Mouse (Mus musculus) megakaryocyte, embryonic 14.5 days (primary cell): ENCODE measurements around the gene Asb13. TPM values are rescaled to one million over a fixed set of nuclear protein-coding genes. Genes with fewer than 3 reads are reported as not detected.

Source experiments
- H3K27me3 ChIP-seq: replicated peaks from 2 replicates; pipeline ENCODE3; 2012; ENCODE audit warnings: inconsistent platforms
- H3K36me3 ChIP-seq: replicated peaks from 2 replicates; pipeline ENCODE3; 2012; ENCODE audit warnings: low read length, inconsistent platforms, mixed read lengths
- H3K4me1 ChIP-seq: 2 replicates; pipeline ENCODE4 v1.6.1; 2012; ENCODE audit warnings: inconsistent platforms
- H3K4me3 ChIP-seq: replicated peaks from 2 replicates; pipeline ENCODE3; 2012; ENCODE audit warnings: moderate library complexity, mild to moderate bottlenecking, inconsistent platforms
- H3K9me3 ChIP-seq: 2 replicates; pipeline ENCODE4 v1.6.1; 2012; ENCODE audit warnings: inconsistent platforms
- FLI1 ChIP-seq: IDR thresholded peaks from 2 replicates; pipeline ENCODE4 v1.6.1; 2012; ENCODE audit warnings: low read length, inconsistent platforms, mixed read lengths
- GATA1 ChIP-seq: IDR thresholded peaks from 3 replicates; pipeline ENCODE4 v1.6.1; 2012; ENCODE audit warnings: mixed read lengths, low read length, inconsistent platforms, borderline replicate concordance
- polyA plus RNA-seq: library from polyadenylated mRNA; stranded (reverse); fragments of >175 nt; gene quantifications from 2 replicates; pipeline ENCODE4 v1.2.3, GENCODE M21; 2012; ENCODE audit warnings: low replicate concordance; ENCODE audit not compliant: insufficient read depth

Gene Asb13
- polyA plus RNA-seq, 1 experiment, result 1.1 TPM

DNA sequence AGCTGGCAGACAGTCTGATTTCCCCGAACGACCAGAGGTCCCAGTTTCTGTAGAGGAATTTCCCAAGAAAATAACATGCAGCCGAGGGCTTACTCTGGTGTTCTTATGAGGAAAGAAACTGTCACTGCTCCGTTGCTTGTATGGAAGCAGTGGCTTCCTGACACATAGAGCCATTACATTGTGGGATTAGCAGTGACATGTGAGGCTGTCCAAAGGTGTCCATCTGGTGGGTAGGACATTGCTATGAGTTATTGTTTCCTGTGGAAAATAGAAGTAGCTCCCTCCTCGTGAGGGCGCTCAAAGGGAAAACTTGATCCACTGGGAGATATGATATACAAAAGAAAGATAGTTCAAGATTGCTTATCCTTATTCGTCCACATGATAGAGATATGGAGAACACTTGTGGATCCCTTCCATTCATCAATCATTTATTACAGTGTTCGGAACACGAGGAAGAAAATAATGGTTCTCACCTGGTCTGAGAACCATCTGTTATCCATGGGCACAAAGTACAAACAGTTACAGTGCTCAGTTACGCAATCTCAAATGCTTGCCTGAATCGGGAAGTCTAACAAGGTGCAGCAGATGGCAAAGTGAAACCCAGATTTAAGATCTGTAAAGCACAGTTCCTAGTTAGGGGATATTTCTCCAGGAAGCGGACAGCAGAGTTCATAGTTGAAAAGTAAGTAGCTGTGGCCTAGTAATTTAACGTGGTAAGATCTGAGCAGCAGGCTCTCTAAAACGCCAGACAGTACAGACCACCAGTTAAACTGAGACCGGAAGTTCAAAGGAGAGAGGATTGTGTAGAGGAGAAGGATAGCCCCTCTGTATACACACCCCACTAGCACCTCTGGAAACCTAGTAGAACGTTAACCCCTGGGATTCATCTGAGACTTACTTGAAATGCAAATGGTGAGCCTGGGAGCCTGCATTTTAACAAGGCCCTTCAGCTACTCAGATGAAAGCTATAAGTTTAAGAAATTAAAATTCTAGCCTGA lies 25.6 kb downstream of the Asb13 start:
- H3K9me3 ChIP-seq, result 0 out of 2 replicates have a peak, but pooled peaks cover 3% of the 10 kb centered on the region
- no peak for TF ChIP-seq FLI1
- no peak for TF ChIP-seq GATA1

DNA sequence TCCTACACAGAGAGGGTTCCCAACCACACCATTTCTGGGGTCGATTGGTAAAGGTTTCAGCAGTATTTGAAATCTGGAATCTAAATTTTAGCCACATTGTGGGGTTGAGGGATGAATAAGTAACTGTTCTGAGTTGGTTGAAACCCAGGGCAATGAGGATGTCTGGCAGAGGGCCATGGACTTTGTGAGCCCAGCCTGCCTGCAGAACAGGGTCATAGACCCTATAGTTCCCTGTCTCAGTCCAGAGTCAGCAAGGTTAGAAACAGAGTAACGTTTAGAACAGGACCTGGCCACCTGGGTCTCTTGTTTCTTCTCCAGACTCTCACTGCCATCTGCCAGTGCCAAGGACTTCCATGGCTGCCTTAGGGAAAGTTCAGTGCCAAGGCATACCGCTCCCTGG lies 30.4 kb downstream of the Asb13 start:
- H3K36me3 ChIP-seq, result no peaks in the 10 kb centered on the region
- no peak overlapping the region for H3K4me3 ChIP-seq
- H3K4me1 ChIP-seq, result no peaks in the 10 kb centered on the region
- TF ChIP-seq FLI1 (no peak), GATA1 (no peak)
- H3K27me3 ChIP-seq, result peaks cover 11% of the 10 kb centered on the region
- H3K9me3 ChIP-seq, result no peaks in the 10 kb centered on the region

More for the DNA sequence above, 25.6 kb downstream of the Asb13 start:
- H3K4me1 ChIP-seq, result no peaks in the 10 kb centered on the region
- peaks cover 9% of the 10 kb centered on the region for H3K27me3 ChIP-seq
- H3K4me3 ChIP-seq, result no peak overlapping the region
- no peaks in the 10 kb centered on the region for H3K36me3 ChIP-seq

DNA sequence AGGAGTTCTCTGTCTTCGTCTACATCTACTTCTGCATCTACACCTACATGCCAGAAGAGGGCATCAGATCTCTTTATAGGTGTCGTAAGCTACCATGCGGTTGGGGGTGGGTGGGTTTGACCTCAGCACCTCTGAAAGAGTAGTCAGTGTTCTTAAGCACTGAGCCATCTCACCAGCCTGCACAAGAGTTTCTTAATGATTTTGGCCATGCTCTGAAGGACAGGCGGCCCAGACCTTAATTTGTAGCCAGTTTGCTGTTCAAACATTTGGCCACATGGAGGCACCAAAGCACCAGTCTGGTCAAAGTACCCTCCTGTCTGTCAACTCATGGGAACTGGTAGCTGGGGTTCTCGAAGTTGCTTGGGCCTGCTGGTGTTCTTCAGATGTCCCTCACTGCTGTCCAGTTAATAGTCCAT lies 31.5 kb downstream of the Asb13 start:
- Histone ChIP-seq H3K36me3 (no peaks in the 10 kb centered on the region), H3K27me3 (peaks cover 12% of the 10 kb centered on the region), H3K9me3 (no peaks in the 10 kb centered on the region), H3K4me1 (peaks cover 7% of the 10 kb centered on the region; the same call in 1 of the 2 replicates), H3K4me3 (peak overlapping the region; percentile 85)
- TF ChIP-seq GATA1 (no peak), FLI1 (no peak)

GRCm38 (mm10) chr13:3667288-3667873 lies 33.5 kb downstream of the Asb13 start:
- Histone ChIP-seq H3K4me1 (peaks cover 8% of the 10 kb centered on the region; the same call in 1 of the 2 replicates), H3K36me3 (no peaks in the 10 kb centered on the region), H3K4me3 (no peak overlapping the region), H3K9me3 (peaks cover 3% of the 10 kb centered on the region; the same call in 1 of the 2 replicates), H3K27me3 (peaks cover 8% of the 10 kb centered on the region)
- TF ChIP-seq GATA1, result no peak
- no peak for TF ChIP-seq FLI1

DNA sequence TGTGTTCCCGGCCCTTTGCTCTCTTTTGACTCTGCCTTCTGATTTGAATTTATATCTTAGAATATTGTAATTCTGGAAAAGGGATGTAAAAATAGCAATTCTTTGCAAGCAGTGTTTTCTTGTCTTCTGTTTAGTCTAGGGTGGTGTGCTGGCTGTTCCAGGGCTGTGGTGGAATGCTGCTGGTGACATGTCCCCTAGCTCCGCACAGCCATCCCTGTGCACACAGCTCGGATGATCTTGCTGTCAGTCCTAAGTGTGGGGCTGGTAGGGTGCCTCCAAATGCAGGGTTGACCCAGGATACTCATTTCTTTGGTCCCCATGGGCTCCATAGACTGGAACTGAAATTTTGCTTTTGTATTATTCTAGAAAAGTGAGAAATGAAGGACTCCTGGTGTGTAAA lies 34.2 kb downstream of the Asb13 start:
- Histone ChIP-seq H3K4me3 (no peak overlapping the region), H3K27me3 (peaks cover 7% of the 10 kb centered on the region), H3K9me3 (peaks cover 3% of the 10 kb centered on the region; the same call in 1 of the 2 replicates), H3K4me1 (peaks cover 8% of the 10 kb centered on the region; the same call in 1 of the 2 replicates), H3K36me3 (no peaks in the 10 kb centered on the region)
- no peak for TF ChIP-seq GATA1
- no peak for TF ChIP-seq FLI1

DNA sequence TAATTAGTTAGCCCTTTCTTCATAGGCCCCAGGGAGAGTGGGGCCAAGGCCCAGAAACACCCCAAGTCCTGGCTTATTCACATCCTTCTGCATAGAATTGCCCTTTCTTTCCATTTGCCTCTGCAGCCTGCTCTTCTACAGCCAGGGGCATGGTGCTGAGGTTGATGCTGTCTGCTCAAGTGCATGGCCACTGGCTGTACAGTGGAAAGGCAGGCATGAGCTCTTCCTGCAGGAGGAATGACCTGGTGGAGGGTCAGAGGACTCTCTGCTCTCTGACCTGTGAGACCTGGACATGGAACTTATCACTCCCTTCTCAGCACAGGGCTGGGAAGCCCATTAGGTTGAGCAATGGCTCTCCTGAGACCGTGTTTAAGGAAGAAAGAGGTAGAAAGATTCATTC lies 35.8 kb downstream of the Asb13 start:
- Histone ChIP-seq H3K27me3 (peaks cover 7% of the 10 kb centered on the region), H3K9me3 (peaks cover 3% of the 10 kb centered on the region; the same call in 1 of the 2 replicates), H3K4me1 (peaks cover 8% of the 10 kb centered on the region; the same call in 1 of the 2 replicates), H3K36me3 (no peaks in the 10 kb centered on the region), H3K4me3 (no peak overlapping the region)
- TF ChIP-seq GATA1 (no peak), FLI1 (no peak)

GRCm38 (mm10) chr13:3670039-3670438 lies 36.2 kb downstream of the Asb13 start:
- TF ChIP-seq FLI1, result no peak
- no peak for TF ChIP-seq GATA1
- Histone ChIP-seq H3K27me3 (peaks cover 7% of the 10 kb centered on the region), H3K36me3 (no peaks in the 10 kb centered on the region), H3K9me3 (peaks cover 3% of the 10 kb centered on the region; the same call in 1 of the 2 replicates), H3K4me1 (peaks cover 8% of the 10 kb centered on the region; the same call in 1 of the 2 replicates), H3K4me3 (no peak overlapping the region)

DNA sequence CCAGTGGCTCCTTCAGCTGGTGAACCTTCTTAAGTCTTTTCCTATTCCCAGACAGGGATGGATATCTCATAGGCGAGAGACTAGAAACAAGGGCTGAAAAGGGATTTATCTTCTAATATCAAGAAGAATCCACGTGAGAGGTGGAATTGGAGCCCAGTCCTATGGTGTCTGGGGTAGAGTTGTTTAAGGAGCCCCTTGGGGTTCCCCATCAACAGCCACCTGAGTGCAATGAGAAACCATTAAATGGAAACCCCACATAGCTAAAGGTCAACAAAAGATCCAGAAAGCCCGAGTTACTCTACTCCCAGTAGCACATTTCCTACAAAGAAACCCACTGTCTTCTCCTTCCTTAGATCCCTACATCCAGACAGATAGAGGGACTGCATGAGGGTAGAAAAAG lies 39.3 kb downstream of the Asb13 start:
- H3K36me3 ChIP-seq, result no peaks in the 10 kb centered on the region
- peaks cover 10% of the 10 kb centered on the region for H3K9me3 ChIP-seq
- TF ChIP-seq GATA1 (no peak), FLI1 (no peak)
- peaks cover 8% of the 10 kb centered on the region; the same call in 1 of the 2 replicates for H3K4me1 ChIP-seq
- H3K27me3 ChIP-seq, result peaks cover 7% of the 10 kb centered on the region
- H3K4me3 ChIP-seq, result no peak overlapping the region

GRCm38 (mm10) chr13:3673622-3674021 lies 39.8 kb downstream of the Asb13 start:
- peaks cover 6% of the 10 kb centered on the region for H3K27me3 ChIP-seq
- no peak for TF ChIP-seq GATA1
- TF ChIP-seq FLI1, result no peak
- no peak overlapping the region for H3K4me3 ChIP-seq
- peaks cover 8% of the 10 kb centered on the region; the same call in 1 of the 2 replicates for H3K4me1 ChIP-seq
- no peaks in the 10 kb centered on the region for H3K36me3 ChIP-seq
- H3K9me3 ChIP-seq, result peaks cover 10% of the 10 kb centered on the region
